Mouse (Mus musculus) adrenal gland, adult 10 weeks (tissue): ENCODE data around the gene Hey2. TPM values are rescaled to one million over a fixed set of nuclear protein-coding genes. Genes with fewer than 3 reads are reported as not detected.

ENCODE experiments used
- polyA plus RNA-seq: library from polyadenylated mRNA; stranded (reverse); fragments of 350-450 nt; fragmentation: Illumina TruSeq; extraction: RNeasy Lipid Tissue Mini Kit (QIAGEN cat#74804); gene quantifications from one replicate; pipeline ENCODE4 v1.2.3, GENCODE M21; 2014; ENCODE audit warnings: low read depth, low replicate concordance

Gene Hey2
- polyA plus RNA-seq, result 4.4 TPM

GRCm38 (mm10) chr10:30842643-30843437, at the start of gene Hey2:
TSS of gene Hey2 (minus strand) at chr10:30842801.

GRCm38 (mm10) chr10:30802681-30803586, 39.7 kb downstream of the Hey2 start, which contains the start of gene Ncoa7:
TSS of gene Ncoa7 (minus strand) at chr10:30803326.

Other genes starting within 250 kb of the Hey2 start
- 25.2 TPM for gene Trmt11, start 242.1 kb downstream of the Hey2 start, polyA plus RNA-seq
- gene Hint3, start 213.2 kb downstream of the Hey2 start, polyA plus RNA-seq, result 95.9 TPM
- 138 TPM for gene Ncoa7, start 39.5 kb downstream of the Hey2 start, polyA plus RNA-seq